Mouse (Mus musculus) heart, postnatal 0 days (tissue): ENCODE data around the gene Mettl4.

Source experiments
- CTCF ChIP-seq: IDR thresholded peaks from 2 replicates; pipeline ENCODE4 v1.5.1; 2016; ENCODE audit warnings: antibody characterized with exemption, control low read depth, low read depth
- EP300 ChIP-seq: IDR thresholded peaks from 2 replicates; pipeline ENCODE4 v1.6.1; 2016; ENCODE audit warnings: antibody characterized with exemption, low read depth

DNA sequence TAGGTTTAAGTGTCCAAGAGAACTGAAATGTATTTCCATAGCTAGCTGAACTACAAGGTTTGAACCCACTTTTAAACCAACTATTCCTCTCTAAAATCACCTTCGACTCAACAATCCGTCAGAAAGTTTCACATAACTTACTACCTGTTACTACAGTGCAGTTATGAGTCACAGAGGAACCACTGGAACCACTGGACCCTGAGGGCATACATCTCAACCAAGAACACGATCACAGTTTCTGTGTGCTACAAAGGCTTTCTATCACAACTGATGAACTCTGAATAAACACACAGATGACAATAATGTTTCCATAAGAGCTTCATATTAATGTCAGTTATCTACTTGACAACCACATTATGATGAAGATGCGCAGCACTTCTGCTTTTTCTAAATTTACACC lies 11.6 kb downstream of the Mettl4 start:
- TF ChIP-seq EP300 (no peak), CTCF (no peak)
